Mouse (Mus musculus) megakaryocyte-erythroid progenitor cell, adult 5-6 weeks (primary cell): ENCODE results near the gene F2r. TPM values are rescaled to one million over a fixed set of nuclear protein-coding genes. Genes with fewer than 3 reads are reported as not detected.
A peak's percentile ranks its signal among the peaks of the same experiment; 100 is the strongest.

Source experiments
- ATAC-seq: replicated peaks from 2 replicates; pipeline ENCODE4 v1.8.0; 2016; ENCODE audit warnings: mild to moderate bottlenecking, inconsistent platforms; ENCODE audit not compliant: severe bottlenecking, poor library complexity, low FRiP score, low TSS enrichment
- total RNA-seq, 2 experiments: library from RNA; stranded (forward) in 1 of 2; stranded (reverse) in 1 of 2; fragments of 200-1000, 215-1000 nt in 1 of 2; fragments of >200 nt in 1 of 2; fragmentation: Nextera tagmentation in 1 of 2; gene quantifications; 2 replicates each; pipeline ENCODE4 v1.2.3; 2014 to 2017

Gene F2r
- total RNA-seq, 2 experiments from 2014 or later, result 25.5 to 41.8 TPM

DNA sequence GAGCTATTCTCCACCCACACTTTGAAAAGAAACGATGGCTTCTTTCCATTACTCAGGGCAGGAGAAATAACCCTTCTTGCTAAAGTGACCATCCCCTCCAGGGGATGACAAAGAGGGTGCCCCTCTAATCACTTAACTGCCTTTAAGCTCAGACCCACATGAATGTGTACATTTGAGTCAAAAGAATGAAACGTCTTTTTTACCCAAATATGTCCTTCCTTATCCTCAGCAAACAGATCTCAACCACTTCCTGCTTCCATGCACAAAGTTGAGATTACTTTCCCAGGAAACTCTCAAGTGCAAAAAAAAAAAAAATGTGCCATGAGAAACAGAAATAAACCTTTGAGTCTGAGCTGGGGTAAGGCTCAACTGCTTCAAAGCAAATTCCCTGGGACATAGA, 16.2 kb upstream of the F2r start:
- ATAC-seq, result peak; percentile 43

DNA sequence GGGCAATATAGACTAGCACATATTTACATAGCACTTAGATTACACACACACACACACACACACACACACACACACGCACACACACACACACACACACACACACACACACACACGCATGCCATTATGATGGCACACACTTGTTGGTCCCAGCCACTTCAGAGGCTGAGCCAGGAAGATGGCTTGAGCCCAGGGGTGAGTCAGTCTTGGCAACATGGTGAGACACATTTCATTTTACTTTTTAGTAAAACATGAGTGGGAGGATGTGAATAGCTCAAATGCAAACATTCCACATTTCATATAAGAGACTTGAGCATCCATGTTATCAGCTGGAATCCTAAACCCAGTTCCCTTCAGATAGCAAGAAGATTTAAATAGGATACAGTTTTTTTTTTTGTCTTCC, 15.1 kb upstream of the F2r start:
- no peak for ATAC-seq

DNA sequence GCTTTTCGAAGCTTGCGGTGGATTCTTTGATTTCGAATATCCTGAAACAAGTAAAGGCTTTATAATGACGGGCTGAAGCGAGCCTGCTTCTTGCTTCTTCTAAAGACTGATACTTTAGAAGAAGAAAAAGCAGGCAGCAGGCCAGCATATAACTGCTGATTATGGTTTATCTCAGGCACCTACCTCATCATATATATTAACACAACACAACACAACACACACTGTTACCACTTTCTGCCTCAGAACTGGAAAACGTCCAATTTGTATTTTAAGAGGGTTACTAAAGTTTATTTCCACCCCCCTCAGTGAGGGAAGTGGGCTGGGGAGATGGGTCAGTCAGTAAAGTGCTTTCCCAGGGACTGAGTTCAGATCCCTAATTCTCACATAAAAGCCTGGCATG, 13.9 kb upstream of the F2r start:
- ATAC-seq, result no peak

DNA sequence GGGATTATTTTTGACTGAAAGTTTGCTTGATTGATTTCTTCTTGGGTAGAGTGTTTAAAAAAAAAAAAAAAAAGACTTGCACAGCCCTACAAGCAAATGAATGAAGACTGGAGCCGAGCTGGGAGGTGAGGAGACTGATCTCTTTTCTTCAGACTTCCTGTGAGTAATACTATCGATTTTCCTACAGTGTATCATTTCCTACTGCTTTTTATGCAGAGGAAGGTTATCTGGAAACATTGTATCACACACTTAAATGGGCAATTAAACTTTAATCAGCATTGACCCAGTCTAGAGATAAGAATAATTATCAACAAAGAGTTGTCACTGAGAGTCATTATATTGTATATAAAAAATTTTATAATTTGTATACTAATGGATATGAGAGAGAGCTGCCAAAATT, 12.5 kb upstream of the F2r start:
- no peak for ATAC-seq

DNA sequence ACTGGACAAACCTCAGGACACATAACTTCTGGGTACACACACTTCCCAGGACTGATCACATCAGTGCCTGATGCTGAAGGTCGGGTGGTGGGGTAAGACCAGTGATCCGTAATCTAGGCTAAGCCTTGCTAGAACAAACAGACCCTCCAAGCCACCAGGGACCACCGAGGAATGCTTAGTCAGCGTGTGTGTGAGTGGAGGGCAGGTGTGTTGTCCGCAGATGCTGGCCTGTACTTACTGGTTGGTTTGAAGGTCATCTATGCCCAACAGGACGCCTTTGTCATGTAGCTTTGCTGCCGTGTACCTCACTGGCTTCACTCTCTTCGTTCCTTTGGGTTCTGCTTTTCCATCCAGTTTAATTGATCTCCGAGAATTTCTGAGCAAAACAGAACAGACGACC, 11.5 kb upstream of the F2r start:
- no peak for ATAC-seq

DNA sequence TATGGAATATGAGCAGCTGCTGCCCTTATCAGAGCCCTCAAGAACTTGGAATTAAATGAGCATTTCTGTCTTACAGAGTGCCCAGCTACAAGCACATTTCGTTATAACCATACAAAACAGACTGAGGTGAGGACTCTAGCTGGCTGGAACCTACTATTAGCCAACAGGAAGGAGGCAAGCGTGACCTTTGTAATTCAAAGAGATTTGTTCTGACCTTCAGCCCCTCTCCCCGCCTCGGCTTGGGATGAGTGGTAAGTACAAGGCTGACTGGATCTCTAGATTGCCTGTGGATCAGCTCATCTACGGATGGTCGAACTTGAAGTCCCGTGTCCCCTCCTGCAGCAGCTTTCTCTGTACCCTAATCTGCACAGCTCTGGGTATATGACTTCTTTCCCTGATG, 8.4 kb upstream of the F2r start:
- no peak for ATAC-seq

DNA sequence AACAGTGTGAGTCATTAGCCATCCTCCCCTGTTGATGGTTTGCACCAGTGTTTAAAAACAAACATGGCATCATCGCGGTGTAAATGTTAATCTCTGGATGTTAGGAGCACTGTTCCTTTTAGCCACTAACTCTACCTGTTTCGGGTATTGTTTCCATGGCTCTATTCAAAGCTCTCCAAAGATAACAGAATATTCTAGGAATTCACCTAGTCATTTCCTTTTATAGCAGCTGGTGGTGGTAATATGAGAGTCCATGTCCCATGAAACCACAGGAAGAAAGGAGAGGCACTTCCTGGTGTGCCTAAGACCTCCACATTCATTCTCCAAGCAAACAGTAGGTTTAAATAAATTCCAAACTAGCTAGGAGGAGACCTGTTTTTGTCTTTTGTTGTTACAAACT, 4.8 kb upstream of the F2r start:
- no peak for ATAC-seq

DNA sequence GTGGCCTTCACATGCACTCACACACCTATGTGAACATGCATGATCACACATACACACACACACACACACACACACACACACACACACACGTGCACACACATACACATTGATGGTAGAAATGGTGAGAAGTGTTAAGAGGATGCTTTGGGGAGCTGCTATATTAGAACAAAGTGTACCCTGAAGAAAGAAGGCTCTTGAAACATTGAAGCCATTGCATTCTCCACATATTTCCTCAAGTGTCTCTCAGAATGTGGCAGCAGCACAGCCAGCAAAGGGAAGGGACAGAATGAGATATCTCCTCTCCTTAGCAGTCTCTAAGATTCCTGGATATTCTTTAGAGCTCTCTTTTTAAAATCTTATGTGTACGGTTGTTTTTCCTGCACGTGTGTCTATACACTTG, 3.3 kb upstream of the F2r start:
- ATAC-seq, result no peak

DNA sequence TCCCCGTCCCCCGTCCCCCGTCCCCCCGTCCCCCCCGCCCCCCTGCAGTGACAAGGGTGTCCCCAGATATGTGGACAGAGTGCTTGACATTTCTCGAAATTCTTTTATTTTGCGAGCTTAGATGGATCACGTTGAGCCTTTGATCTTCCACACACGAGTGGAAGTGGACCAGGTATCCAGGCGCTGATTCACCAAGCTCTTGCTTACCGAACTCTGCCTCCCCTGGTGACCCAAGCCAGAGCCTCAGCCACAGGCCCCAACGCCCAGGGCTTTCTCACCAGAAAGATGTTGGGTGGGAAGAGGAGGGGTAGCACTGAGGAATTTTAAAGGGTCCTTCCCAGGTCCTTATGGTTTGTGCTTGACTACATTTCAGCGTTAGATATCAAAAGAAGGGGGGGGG, 572 bp upstream of the F2r start:
- ATAC-seq, result no peak

DNA sequence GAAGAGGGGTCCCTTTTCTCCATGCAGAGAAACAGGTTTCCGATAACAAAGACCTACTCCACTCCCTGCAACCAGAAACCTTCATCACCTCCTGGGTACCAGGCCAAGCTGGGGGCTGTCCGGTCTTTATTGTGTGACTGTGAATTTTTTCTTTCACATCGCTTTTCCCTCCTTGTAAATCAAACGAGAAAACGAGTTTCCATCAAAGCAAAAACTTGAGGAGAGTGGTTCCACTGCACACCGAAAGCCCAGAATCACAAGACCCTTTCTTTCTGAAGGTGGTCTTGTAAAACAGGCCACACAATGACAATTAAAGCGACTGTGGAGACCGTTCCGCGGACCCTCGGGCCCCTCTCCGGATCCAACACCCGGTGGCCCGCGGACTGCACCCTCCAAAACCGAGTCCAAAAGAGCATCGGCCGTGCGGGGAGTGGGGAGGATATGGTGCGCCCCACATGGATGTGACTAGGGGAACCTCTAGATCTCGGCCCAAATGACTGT, 566 bp downstream of the F2r start:
- ATAC-seq, result no peak

DNA sequence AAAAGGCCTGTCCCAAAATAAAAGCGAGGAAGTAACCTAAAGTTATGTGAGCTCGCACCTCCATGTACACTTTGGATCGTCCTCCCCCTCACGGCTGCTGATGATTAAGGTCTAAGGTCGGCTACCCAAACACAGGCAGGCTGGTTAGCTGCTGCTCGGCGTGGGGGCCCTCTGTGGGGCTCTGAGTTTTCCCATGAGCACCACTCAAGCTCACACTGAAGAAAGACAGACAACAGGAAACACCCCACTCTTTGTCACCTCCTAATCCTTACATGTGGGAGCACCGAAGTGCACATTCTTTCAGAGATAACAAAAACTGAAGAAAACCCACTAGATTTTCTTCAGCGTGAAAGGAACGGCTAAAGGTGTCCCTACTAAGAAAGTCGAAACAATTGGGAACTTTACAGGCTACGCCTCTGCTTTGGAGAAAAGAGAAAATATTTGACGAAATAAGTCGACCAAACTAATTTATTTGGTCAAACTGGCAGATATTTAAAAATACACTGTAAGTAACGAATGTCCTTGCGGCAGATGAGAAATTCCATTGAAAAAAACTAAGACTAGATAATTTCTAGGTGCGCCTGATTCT, 1.1 kb downstream of the F2r start:
- peak; percentile 28 for ATAC-seq

DNA sequence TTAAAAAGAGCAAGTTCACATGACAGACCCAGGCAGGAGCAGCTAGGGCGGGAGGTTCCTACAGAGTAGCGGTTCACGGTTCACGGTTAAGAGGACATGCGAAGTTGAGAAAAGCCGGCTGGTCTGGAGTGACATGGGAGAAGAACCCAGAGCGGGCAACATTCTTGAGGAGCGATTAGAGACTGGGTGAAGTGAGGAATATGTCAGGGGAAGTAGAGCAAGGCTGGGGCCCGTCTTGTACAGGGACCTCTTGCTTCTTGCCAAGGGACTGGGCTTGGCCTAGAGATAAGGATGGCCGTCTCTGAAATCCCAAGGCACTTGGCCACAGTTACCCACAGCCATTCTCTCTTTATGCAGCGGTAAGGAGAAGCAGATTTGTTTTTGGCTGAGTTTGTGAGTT, 1.8 kb downstream of the F2r start:
- peak; percentile 69 for ATAC-seq

DNA sequence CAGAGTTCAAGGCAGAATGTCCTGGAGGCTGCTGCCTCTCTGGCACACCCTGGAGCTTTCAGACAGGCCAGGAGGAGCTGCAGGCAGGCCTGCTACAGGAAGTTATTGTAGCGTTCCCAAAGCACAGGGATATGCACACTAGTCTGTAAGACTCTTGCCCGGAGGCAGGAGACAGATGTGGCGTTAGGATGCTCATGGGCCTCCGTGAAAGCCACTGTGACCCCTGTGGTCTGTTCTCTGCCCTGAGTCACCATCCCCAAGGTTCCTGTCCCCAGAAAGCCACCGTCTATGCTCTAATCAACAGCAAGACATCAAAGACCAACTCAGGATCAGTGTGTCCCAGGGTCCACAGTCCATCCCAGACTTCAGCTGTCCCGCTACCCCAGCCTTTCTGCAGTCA, 3.5 kb downstream of the F2r start:
- ATAC-seq, result no peak

DNA sequence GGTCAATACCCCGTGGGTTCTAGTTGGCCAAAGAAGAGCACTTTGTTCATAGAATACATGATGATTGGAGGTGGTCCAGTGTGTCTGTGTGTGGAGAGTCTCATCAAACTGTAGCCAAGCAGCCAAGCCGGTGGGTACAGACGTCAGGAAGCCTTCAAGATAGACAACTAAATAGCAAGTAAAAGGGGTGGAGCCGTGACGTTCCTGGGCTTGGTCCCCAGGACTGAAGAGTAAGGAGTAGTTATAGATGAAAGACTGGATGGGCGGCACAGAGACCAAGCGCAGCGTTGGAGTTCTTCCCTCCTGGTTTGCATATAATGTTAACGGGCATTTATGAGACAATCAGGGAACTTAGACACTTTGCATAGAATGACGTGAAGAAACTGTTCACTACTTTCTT, 6.0 kb downstream of the F2r start:
- ATAC-seq, result no peak

DNA sequence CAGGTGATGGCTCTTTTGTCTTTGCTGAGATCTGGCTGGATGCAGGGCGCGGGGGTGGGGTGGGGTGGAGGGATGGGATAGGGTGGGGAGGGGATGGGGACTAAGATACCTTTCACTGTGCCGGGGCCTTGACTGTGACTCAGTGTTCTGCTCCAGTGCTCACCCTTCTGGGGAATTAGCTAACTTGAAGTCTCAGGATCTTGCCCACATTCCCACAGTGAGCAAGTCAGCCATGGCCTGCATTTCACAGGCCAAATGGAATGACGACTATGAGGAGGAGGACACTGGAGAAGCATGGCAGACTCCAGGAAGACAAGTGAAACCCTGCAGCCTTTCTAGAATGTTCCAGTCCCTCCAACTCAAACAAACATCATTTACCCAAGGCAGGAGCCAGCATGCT, 6.5 kb downstream of the F2r start:
- no peak for ATAC-seq

DNA sequence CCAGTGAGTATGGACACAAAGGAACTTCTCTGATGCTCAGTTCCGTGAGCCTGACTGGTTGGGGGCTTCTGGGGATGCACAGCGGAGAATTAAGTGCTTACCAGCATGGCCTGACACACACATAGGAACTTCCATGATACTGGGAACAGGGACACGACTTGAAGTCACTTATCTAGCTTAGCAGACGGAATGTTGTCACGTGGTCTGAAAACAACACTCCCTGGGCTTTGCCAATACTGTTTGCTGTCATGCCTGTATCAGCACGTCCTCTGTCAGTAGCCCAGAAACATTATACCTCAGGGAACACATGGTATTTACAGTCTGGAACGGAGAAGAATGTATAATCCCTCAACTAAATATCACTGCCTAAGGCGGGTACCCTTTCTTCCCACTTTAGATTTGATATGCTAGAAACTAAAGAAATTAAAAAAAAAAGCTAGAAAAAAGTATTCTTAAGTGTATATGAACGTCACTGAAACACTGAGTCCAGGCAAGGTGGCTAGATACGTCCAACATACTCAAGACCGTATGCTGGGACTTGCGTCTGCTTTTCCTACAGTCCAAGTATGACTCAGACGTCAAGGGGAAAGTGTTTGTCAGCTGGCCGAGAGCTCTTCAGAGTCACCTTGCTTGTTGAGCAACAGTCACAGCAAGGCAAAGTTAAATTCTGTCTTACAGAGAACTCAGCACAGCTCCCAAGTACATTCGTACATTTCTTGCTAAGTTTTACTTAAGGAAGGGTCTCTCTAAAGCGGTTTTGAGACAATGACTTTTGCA, 7.3 kb downstream of the F2r start:
- 0 out of 2 replicates have a peak, but pooled peaks have one; percentile 20 for ATAC-seq

DNA sequence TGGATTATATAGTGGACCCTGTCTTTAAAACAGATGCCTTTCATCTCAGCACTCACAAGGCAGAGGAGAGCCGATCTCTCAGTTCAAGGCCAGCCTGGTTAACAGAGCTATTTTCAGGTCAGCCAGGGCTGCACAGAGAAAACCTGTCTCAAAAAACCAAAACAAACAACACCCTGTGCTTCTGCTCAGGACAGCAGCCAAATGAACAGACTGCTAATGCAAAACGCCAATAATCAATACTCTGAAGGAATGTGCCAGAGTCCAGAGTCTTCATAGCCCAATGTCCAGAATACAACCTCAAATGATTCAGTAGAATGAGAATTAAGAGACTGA, 9.2 kb downstream of the F2r start:
- ATAC-seq, result no peak

DNA sequence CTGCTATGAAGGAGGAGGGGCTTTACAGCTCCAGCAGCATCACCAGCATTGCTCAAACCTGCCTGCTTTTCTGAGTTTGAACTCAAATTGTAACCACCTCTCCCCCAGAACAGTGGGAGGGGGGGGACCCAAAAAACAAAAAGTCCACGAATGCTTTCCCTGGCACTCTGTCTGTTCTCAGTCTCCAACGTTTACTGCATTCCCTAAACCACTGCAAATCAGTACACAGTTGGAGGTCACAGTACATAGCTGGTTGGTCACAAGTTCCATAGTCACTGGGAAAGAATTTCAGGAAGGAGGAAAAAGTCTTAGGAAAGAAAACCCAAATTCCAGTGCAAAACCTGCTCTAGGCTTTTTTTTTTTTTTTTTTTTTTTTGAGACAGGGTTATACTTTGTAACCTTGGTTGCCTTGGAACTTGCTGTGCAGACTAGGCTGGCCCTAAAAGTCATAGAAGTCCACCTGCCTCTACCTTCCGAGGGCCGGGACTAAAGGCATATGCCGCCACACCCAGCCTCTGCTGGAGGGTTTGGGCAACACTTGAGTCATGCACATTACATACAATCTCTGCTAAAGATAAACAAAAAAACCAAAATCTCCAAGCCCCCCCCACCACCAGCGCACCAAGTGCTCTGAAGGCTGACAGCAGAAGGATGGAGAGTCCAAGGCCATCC, 9.7 kb downstream of the F2r start:
- no peak for ATAC-seq

DNA sequence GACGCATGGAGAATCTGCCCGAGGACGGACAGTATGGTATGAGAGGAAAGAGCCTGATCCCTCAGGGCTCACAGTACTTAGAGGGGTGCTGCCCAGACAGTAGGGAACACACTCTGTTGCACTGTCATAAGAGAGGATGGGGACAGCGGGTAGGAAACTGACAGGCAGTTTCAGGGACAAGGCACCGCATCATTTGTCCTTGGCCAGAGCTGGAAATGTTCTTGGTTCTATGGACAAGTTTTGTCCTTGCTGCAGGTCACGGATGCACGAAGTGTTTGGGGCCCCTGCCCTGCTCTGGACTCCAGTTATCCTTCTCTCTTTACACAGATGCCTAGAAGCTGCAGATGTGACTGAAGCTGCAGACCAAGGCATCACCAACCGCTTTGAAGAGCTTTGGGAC, 11.3 kb downstream of the F2r start:
- no peak for ATAC-seq

DNA sequence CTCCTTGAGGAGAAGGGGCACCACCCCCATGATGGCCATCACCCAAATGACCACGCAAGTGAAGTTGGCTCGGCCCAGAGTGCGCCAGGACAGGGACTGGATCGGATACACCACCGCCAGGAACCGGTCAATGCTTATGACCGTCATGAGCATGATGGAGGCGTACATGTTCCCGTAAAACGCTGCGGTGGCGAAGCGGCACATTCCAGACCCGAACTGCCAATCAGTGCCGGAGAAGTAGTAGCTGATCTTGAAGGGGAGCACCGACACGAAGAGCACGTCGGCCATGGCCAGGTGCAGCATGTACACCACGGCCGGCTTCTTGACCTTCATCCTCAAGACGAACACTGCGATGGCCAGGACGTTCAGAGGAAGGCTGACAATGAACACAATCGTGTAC, 14.0 kb downstream of the F2r start:
- no peak for ATAC-seq

DNA sequence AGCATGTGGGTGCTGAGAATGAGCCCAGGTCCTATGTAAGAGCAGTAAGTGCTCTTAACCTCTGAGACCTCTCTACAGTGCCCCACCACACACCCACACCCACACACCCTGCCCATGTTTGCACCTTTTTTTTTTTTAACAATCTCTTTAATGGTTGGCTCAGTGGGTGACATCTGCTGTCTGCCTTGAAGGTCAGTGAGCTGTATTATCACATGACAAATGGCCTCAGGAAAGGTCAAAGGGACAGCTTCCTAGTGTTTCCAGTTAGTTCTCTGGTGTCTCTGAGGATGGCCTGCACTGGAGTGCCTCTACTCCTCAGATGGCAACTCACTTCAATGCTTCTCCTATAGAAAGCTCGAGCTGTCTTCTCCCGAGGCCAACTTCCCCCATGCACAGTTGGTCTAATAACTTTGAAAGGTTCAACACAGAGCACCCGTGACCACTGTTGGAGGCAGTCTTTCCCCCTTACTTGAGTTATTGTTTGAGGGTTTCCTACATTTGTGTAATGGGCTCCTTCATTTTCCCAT, 18.4 kb downstream of the F2r start:
- ATAC-seq, result no peak
